Mouse (Mus musculus) ES-Bruce4 (cell line): ENCODE measurements around the gene Adamtsl1.

Experiments
- CTCF ChIP-seq: IDR thresholded peaks from one replicate; pipeline ENCODE4 v1.8.1; 2011; ENCODE audit warnings: low read depth, low read length
- EP300 ChIP-seq: IDR thresholded peaks from 2 replicates; pipeline ENCODE4 v1.6.1; 2011; ENCODE audit warnings: low read depth, low read length; ENCODE audit not compliant: insufficient read depth
- POLR2A ChIP-seq: IDR thresholded peaks from one replicate; pipeline ENCODE4 v1.8.1; 2011; ENCODE audit warnings: low read length; ENCODE audit not compliant: insufficient read depth

GRCm38 (mm10) chr4:85513792-85514191, at the start of gene Adamtsl1:
- no peak for TF ChIP-seq CTCF
- TF ChIP-seq EP300 = no peak
- no peak for TF ChIP-seq POLR2A
